Mouse (Mus musculus): ENCODE data around the gene Ilf3. TPM values are rescaled to one million over a fixed set of nuclear protein-coding genes. Genes with fewer than 3 reads are reported as not detected.

Ilf3 gene
- total and polyA plus RNA-seq, 2 experiments = 9.5 to 13.5 TPM

GRCm38 (mm10) chr9:21395692-21396091, 28.0 kb downstream of the Ilf3 start:
- Histone ChIP-seq H3K4me3 (ENCODE audit: insufficient read depth, low read depth, low read length) (no peak overlapping the region), H3K79me2 (ENCODE audit: control insufficient read depth, insufficient read depth, low read length) (no peaks in the 10 kb centered on the region), H3K4me1 (ENCODE audit: control insufficient read depth, insufficient read depth, low read length) (no peaks in the 10 kb centered on the region), H3K9ac (ENCODE audit: low read depth, low read length) (no peak overlapping the region), H3K27ac (replicated peaks; ENCODE audit: insufficient read depth, low read depth, low read length) (no peak overlapping the region), H3K36me3 (ENCODE audit: control insufficient read depth, insufficient read depth, low read length) (peaks cover 59% of the 10 kb centered on the region), H3K27me3 (ENCODE audit: control insufficient read depth, insufficient read depth, low read length) (no peaks in the 10 kb centered on the region)
- WGBS = 91% methylated on average over 3 of the region's 3 CpGs
- TF ChIP-seq CTCF (IDR thresholded peaks at IDR 0.05; ENCODE audit: low read depth, low read length) = no peak
- no peak for TF ChIP-seq POLR2A (IDR thresholded peaks at IDR 0.05; ENCODE audit: extremely low read depth, insufficient read depth, low read length)
- DNase-seq (ENCODE audit: extremely low read depth, low read depth, low spot score) = no peak

GRCm38 (mm10) chr9:21397170-21397569, 29.5 kb downstream of the Ilf3 start:
- no peak overlapping the region for H3K27ac ChIP-seq (replicated peaks; ENCODE audit: insufficient read depth, low read depth, low read length)
- no peaks in the 10 kb centered on the region for H3K4me1 ChIP-seq (ENCODE audit: control insufficient read depth, insufficient read depth, low read length)
- H3K36me3 ChIP-seq (ENCODE audit: control insufficient read depth, insufficient read depth, low read length) = peaks cover 51% of the 10 kb centered on the region
- no peaks in the 10 kb centered on the region for H3K79me2 ChIP-seq (ENCODE audit: control insufficient read depth, insufficient read depth, low read length)
- no peak for DNase-seq (ENCODE audit: extremely low read depth, low read depth, low spot score)
- no peak overlapping the region for H3K9ac ChIP-seq (ENCODE audit: low read depth, low read length)
- TF ChIP-seq POLR2A (IDR thresholded peaks at IDR 0.05; ENCODE audit: extremely low read depth, insufficient read depth, low read length) = no peak
- TF ChIP-seq CTCF (IDR thresholded peaks at IDR 0.05; ENCODE audit: low read depth, low read length) = no peak
- 88% methylated on average over 3 of the region's 3 CpGs for WGBS
- H3K4me3 ChIP-seq (ENCODE audit: insufficient read depth, low read depth, low read length) = no peak overlapping the region
- no peaks in the 10 kb centered on the region for H3K27me3 ChIP-seq (ENCODE audit: control insufficient read depth, insufficient read depth, low read length)

- TF ChIP-seq CTCF (IDR thresholded peaks at IDR 0.05; ENCODE audit: low read depth, low read length) = no peak
- TF ChIP-seq POLR2A (IDR thresholded peaks at IDR 0.05; ENCODE audit: extremely low read depth, insufficient read depth, low read length) = no peak
- no peaks in the 10 kb centered on the region for H3K79me2 ChIP-seq (ENCODE audit: control insufficient read depth, insufficient read depth, low read length)
- no peaks in the 10 kb centered on the region for H3K27me3 ChIP-seq (ENCODE audit: control insufficient read depth, insufficient read depth, low read length)
- H3K4me3 ChIP-seq (ENCODE audit: insufficient read depth, low read depth, low read length) = no peak overlapping the region
- peaks cover 31% of the 10 kb centered on the region; the same call in 1 of the 2 replicates for H3K36me3 ChIP-seq (ENCODE audit: control insufficient read depth, insufficient read depth, low read length)
- H3K9ac ChIP-seq (ENCODE audit: low read depth, low read length) = no peak overlapping the region
- no peak for DNase-seq (ENCODE audit: extremely low read depth, low read depth, low spot score)
- no peaks in the 10 kb centered on the region for H3K4me1 ChIP-seq (ENCODE audit: control insufficient read depth, insufficient read depth, low read length)
- 95% methylated on average over 9 of the region's 9 CpGs for WGBS
- H3K27ac ChIP-seq (replicated peaks; ENCODE audit: insufficient read depth, low read depth, low read length) = no peak overlapping the region
Observed at GRCm38 (mm10) chr9:21401042-21401441, 33.4 kb downstream of the Ilf3 start.

GRCm38 (mm10) chr9:21402764-21403253, 35.1 kb downstream of the Ilf3 start:
- H3K4me1 ChIP-seq (ENCODE audit: control insufficient read depth, insufficient read depth, low read length) = peaks cover 6% of the 10 kb centered on the region
- no peak overlapping the region for H3K27ac ChIP-seq (replicated peaks; ENCODE audit: insufficient read depth, low read depth, low read length)
- H3K36me3 ChIP-seq (ENCODE audit: control insufficient read depth, insufficient read depth, low read length) = peaks cover 23% of the 10 kb centered on the region; the same call in 1 of the 2 replicates
- DNase-seq (ENCODE audit: extremely low read depth, low read depth, low spot score) = no peak
- H3K9ac ChIP-seq (ENCODE audit: low read depth, low read length) = no peak overlapping the region
- TF ChIP-seq POLR2A (IDR thresholded peaks at IDR 0.05; ENCODE audit: extremely low read depth, insufficient read depth, low read length) (no peak), CTCF (IDR thresholded peaks at IDR 0.05; ENCODE audit: low read depth, low read length) (no peak)
- H3K4me3 ChIP-seq (ENCODE audit: insufficient read depth, low read depth, low read length) = no peak overlapping the region
- 87% methylated on average over 11 of the region's 11 CpGs for WGBS
- H3K79me2 ChIP-seq (ENCODE audit: control insufficient read depth, insufficient read depth, low read length) = no peaks in the 10 kb centered on the region
- H3K27me3 ChIP-seq (ENCODE audit: control insufficient read depth, insufficient read depth, low read length) = no peaks in the 10 kb centered on the region

GRCm38 (mm10) chr9:21403745-21404144, 36.1 kb downstream of the Ilf3 start:
- peaks cover 7% of the 10 kb centered on the region for H3K4me1 ChIP-seq (ENCODE audit: control insufficient read depth, insufficient read depth, low read length)
- no peaks in the 10 kb centered on the region for H3K79me2 ChIP-seq (ENCODE audit: control insufficient read depth, insufficient read depth, low read length)
- WGBS = 94% methylated on average over 5 of the region's 5 CpGs
- H3K27me3 ChIP-seq (ENCODE audit: control insufficient read depth, insufficient read depth, low read length) = no peaks in the 10 kb centered on the region
- H3K9ac ChIP-seq (ENCODE audit: low read depth, low read length) = no peak overlapping the region
- no peak overlapping the region for H3K4me3 ChIP-seq (ENCODE audit: insufficient read depth, low read depth, low read length)
- H3K36me3 ChIP-seq (ENCODE audit: control insufficient read depth, insufficient read depth, low read length) = peaks cover 18% of the 10 kb centered on the region; the same call in 1 of the 2 replicates
- DNase-seq (ENCODE audit: extremely low read depth, low read depth, low spot score) = no peak
- no peak for TF ChIP-seq POLR2A (IDR thresholded peaks at IDR 0.05; ENCODE audit: extremely low read depth, insufficient read depth, low read length)
- no peak for TF ChIP-seq CTCF (IDR thresholded peaks at IDR 0.05; ENCODE audit: low read depth, low read length)
- H3K27ac ChIP-seq (replicated peaks; ENCODE audit: insufficient read depth, low read depth, low read length) = no peak overlapping the region

- DNase-seq (ENCODE audit: extremely low read depth, low read depth, low spot score) = no peak
- 90% methylated on average over 4 of the region's 4 CpGs for WGBS
- peaks cover 7% of the 10 kb centered on the region for H3K4me1 ChIP-seq (ENCODE audit: control insufficient read depth, insufficient read depth, low read length)
- H3K36me3 ChIP-seq (ENCODE audit: control insufficient read depth, insufficient read depth, low read length) = peaks cover 6% of the 10 kb centered on the region; the same call in 1 of the 2 replicates
- no peaks in the 10 kb centered on the region for H3K27me3 ChIP-seq (ENCODE audit: control insufficient read depth, insufficient read depth, low read length)
- H3K4me3 ChIP-seq (ENCODE audit: insufficient read depth, low read depth, low read length) = no peak overlapping the region
- no peak for TF ChIP-seq CTCF (IDR thresholded peaks at IDR 0.05; ENCODE audit: low read depth, low read length)
- no peak for TF ChIP-seq POLR2A (IDR thresholded peaks at IDR 0.05; ENCODE audit: extremely low read depth, insufficient read depth, low read length)
- H3K79me2 ChIP-seq (ENCODE audit: control insufficient read depth, insufficient read depth, low read length) = no peaks in the 10 kb centered on the region
- no peak overlapping the region for H3K27ac ChIP-seq (replicated peaks; ENCODE audit: insufficient read depth, low read depth, low read length)
- H3K9ac ChIP-seq (ENCODE audit: low read depth, low read length) = no peak overlapping the region
Observed at GRCm38 (mm10) chr9:21405525-21405924, 37.9 kb downstream of the Ilf3 start.
